Mouse (Mus musculus) left cerebral cortex, adult 2 months (tissue): ENCODE data around the gene Slco4c1. TPM values are rescaled to one million over a fixed set of nuclear protein-coding genes. Genes with fewer than 3 reads are reported as not detected.

Experiments used
- DNase-seq, 2 experiments: peaks; one replicate each; pipeline ENCODE4 v3.0.0; 2021 to 2022; ENCODE audit warnings: low spot score in 2 of 2, mixed read lengths in 1 of 2; ENCODE audit errors: extremely low spot score in 1 of 2
- H3K27ac ChIP-seq: fragments of 200-600 bp; 2 replicates; pipeline ENCODE4 v1.8.1; 2022
- H3K4me3 ChIP-seq: fragments of 200-600 bp; 2 replicates; pipeline ENCODE4 v1.8.1; 2022
- CTCF ChIP-seq: fragments of 200-600 bp; IDR thresholded peaks from 2 replicates; pipeline ENCODE4 v1.8.1; 2022; ENCODE audit warnings: antibody characterized with exemption, mild to moderate bottlenecking, moderate library complexity
- intact Hi-C: fragments of 180-260 bp; cut with DNase I; formaldehyde crosslinking; loops from one replicate; pipeline ENCODE4 v1.15.1; 2025
- long read RNA-seq, 2 experiments: library from polyadenylated mRNA; stranded (forward); transcript quantifications; one replicate each; pipeline ENCODE4 v2.0.0; 2021; ENCODE audit warnings: borderline mapping rate in 2 of 2
- total RNA-seq, 2 experiments: library from RNA; stranded (reverse); gene quantifications; 2 replicates each; pipeline ENCODE4 v1.2.3; 2021

Gene Slco4c1
- 1 to 10 TPM; 1.8 to 2.2 TPM for total RNA-seq
- long read RNA-seq, experiment 1, partial matches to known transcripts = 2 of 2 reads
- long read RNA-seq, experiment 1, other reads (novel, unspliced or antisense) = 0 of 2 reads
- long read RNA-seq, experiment 2, partial matches to known transcripts = 0 of 1 reads
- long read RNA-seq, experiment 2, other reads (novel, unspliced or antisense) = 1 of 1 reads

DNA sequence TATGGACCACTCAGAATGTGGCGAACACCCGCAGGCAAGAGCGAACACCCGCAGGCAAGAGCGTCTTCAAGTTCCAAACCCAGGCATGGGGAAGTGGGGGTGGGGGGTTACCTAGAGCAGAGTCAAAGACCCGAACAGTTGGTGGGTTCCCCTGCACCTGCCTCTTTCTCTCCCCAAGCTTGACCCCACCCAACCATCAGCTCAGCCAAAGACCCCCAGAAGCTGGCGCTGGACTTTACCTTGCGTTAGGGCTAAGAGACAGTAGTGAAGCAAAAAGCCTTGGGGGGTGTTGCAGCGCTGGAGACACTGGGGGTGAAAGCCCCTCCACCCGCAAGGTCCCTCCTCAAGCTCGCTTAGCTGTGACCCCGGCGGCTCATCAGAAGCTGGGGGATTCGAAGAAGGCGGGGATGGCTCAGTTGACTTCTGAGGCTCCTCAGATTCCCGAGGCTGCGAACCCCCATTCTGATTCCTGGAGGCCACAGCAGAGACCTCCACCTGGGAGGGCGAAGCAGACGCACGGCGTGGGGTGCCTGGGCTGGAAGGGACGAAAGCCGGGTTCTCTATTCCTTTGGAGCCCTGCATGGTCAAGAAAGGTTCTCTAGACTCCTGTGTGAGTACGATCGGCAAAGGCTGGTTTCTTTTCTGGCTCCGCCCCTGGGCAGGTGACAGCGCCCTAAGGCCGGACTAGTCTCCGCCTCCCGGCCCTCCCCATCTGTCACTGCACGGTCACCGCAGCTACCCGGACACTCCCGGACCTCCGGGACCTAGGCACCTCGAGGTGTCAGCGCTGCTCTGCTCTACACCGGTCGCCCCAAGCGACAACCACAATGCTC, at the start of gene Slco4c1:
Slco4c1 (minus strand) TSS at position 644 of the 833 bp plus-strand sequence.
- DNase-seq = peak; percentile 38 to 52
- TF ChIP-seq CTCF = no peak
- intact Hi-C loops = no loop called here
- peak within 1 kb of the TSS; percentile 69 for H3K4me3 ChIP-seq
- H3K27ac ChIP-seq = peak within 1 kb of the TSS; percentile 75

DNA sequence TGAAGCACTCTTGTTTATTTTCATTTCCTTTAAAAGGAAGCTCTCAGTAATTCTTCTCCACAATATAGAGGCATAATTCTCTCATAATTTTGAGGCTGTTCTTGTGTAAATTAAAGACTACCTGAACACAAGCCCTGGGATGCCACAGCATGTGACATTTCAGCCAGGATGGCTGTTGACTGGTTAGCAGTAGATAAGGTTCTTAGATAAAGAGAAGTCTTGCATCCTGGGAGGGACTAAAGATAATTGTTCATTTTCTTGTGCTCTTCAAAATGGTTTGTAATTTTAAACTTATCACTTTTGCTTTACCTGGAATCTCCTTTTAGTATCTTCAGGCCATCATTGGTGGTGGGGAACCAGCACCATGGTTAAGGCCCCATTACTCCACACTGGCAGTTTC, 45.4 kb upstream of the Slco4c1 start:
- no peak overlapping the region for H3K4me3 ChIP-seq
- intact Hi-C loops = no loop called here
- DNase-seq = no peak
- no peak for TF ChIP-seq CTCF
- H3K27ac ChIP-seq = no peak overlapping the region

DNA sequence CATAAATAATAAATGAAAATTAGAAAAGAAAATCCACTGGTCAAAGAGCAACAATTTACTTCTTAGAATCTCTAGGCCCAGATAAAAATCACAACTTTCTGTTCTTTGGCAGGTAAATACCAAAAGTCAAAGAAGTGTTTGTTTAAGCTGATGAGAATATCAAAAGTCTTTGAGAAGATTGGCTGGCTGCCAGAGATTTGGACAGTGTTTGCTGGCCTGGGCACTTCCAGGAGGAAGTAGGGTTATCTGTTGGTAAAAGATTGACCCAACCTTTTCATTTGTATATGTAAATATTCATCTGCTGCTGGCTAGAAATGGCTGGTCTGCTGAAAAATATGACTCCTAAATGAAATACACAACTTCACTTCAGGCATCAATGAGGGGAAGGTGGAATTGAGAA, 11.8 kb upstream of the Slco4c1 start:
- Histone ChIP-seq H3K27ac (no peak overlapping the region), H3K4me3 (no peak overlapping the region)
- intact Hi-C loops = no loop called here
- TF ChIP-seq CTCF = no peak
- DNase-seq = no peak

DNA sequence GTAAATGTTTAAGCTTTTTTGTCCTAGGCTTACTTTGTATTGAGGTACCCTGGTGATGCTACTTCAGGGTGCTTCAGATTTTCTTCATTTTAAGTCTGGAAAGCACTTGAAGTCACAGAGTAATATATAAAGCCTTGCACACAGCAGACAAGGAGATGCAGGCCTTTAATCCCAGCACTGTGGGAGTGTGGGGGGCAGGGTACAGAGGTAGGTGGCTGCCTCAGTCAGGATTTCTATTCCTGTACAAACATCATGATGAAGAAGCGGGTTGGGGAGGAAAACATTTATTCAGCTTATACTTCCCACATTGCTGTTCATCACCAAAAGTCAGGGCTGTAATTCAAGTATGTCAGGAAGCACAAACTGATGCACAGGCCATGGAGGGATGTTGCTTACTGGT, 6.6 kb upstream of the Slco4c1 start:
- TF ChIP-seq CTCF = no peak
- peak in 1 of 2 experiments; percentile 11 for DNase-seq
- Histone ChIP-seq H3K4me3 (no peak overlapping the region), H3K27ac (no peak overlapping the region)
- intact Hi-C loops = no loop called here

DNA sequence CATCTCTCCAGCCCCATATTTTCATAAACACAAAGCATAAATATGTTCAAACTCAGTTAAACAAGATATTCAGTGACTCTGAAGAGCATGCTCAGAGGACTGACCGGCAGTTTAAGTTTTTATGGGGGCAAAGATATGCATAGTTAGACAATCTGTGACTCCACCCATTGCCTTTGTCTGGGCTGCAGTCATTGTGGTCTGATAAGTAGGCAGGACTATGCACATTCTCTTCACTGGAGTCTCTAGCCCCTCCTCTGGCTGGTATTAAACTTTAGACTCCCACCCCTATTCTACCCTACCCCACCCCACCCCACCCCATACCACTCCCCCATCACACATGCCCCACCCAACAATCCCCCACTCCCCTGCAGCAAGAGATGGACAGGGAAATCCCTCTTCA, 4.1 kb upstream of the Slco4c1 start:
- Histone ChIP-seq H3K27ac (no peak overlapping the region), H3K4me3 (no peak overlapping the region)
- intact Hi-C loops = no loop called here
- no peak for DNase-seq
- TF ChIP-seq CTCF = no peak

DNA sequence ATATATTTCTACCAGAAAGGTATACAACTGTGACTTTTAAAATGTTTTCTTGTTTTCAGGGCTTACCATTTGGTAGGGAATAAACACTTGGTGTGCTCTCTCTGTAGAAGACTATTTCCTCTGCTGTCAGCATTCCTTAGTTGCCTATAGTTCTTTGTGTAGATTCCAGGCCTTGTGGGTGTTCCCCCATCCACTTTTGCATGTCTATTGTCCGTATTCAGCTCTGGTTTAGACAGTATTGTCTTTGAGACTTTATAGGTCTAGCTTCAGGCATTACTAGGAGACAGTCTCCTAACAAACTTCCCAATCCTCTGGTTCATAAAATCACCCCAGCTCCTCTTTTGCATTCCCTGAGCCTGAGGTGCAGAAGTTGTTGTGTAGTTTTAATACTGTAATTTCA, 2.7 kb upstream of the Slco4c1 start:
- H3K4me3 ChIP-seq = no peak overlapping the region
- H3K27ac ChIP-seq = no peak overlapping the region
- no peak for TF ChIP-seq CTCF
- no peak for DNase-seq
- intact Hi-C loops = no loop called here

DNA sequence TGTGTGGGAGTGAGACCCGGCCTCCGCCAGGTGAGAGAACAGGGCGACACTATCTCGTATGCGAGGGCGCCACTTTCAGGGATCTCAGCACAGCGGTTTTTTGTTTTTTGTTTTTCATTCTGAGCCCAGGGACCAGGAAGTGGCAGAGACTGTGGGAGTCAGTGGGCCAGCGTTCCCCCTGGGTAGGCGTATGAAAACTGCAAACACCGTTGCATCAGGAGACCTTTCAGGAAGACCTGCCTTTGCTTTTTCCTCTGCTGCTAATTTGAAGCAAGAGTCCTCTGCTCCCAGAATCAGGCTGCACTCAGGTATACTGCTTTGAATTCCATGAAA, 356 bp upstream of the Slco4c1 start:
- TF ChIP-seq CTCF = no peak
- peak overlapping the region; percentile 69 for H3K4me3 ChIP-seq
- intact Hi-C loops = no loop called here
- no peak for DNase-seq
- H3K27ac ChIP-seq = peak overlapping the region; percentile 75

DNA sequence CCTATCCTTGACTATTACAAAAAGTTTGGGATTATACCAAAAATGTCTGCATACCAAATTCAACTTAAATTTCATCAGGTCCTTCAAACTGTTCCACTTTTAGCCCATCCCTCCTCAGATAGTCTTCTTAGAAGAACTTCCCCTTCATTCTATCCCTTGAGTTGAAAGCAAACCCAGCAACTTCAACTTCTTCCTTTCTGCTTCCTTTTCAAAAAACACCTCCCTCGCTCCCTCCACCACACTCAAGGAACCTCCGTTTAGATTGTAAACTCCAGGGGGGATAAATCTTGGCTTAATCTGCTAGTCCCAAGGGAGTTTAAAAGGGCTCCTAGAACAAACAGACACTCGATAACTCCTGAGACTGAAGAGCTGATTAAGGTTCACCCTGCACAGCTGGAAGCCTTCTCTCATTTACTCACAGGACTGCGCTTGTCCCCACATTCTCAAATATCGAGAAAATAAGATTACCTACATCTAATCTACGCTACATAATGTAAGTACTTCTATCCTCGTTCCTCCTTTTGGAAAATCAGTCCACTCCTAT, 1.1 kb downstream of the Slco4c1 start:
- DNase-seq = no peak
- peak overlapping the region; percentile 69 for H3K4me3 ChIP-seq
- no peak for TF ChIP-seq CTCF
- intact Hi-C loops = no loop called here
- no peak overlapping the region for H3K27ac ChIP-seq

DNA sequence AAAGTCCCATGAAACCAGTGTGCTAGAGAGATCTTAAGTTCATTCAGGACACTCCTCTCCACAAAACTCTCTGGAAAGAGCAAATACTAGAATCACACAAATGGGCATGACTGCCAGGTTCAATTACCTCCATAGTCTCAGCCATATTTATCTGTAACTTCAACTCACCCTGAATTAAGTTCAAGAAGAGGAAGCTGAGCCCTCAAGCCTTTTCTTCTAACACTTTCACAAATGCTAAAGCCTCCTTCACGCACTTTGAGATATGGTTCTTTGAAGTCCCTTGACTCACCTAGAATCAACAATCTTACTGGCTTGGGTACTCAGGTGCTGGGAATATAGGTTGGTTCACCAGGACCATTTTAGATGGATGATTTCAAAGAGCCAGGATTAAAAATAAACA, 3.2 kb downstream of the Slco4c1 start:
- DNase-seq = no peak
- TF ChIP-seq CTCF = no peak
- no peak overlapping the region for H3K27ac ChIP-seq
- no peak overlapping the region for H3K4me3 ChIP-seq
- intact Hi-C loops = no loop called here

DNA sequence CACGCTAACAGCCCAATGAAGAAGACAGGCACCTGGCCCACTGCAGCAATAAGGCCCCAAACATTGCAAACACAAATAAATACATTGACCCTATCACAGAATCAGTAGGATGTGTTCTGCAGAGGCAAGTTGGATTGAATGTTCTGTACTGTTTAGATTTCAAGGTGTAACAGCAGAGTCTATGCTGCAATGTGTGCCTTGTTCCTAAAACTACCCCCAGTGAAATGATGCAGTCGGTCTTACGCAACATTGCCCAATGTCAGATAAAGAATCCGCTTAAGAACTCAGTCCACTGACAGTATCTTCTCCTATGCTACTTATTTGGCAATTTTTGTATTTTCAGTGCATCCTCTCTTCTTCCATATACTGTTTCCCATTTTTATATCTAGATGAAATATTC, 6.0 kb downstream of the Slco4c1 start:
- no peak for TF ChIP-seq CTCF
- no peak overlapping the region for H3K4me3 ChIP-seq
- DNase-seq = no peak
- intact Hi-C loops = no loop called here
- no peak overlapping the region for H3K27ac ChIP-seq

DNA sequence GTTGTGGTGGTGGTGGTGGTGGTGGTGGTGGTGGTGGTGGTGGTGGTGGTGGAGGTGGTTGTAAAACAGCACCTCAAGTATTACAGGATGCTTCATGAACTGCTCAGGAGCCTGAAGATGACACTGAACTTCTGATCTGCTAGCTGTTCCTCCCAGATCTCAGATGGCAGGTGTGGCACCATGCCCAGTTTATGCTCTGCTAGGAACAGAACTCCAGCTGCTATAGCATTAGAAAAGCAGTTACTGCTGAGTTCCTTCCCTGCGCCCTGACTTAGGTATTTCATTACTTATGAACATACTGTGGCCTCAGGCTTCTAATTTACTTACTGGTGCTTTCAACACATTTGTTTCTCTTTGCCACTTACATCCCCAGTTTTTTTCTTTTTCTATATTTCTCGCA, 7.9 kb downstream of the Slco4c1 start:
- intact Hi-C loops = no loop called here
- TF ChIP-seq CTCF = no peak
- H3K4me3 ChIP-seq = no peak overlapping the region
- DNase-seq = no peak
- no peak overlapping the region for H3K27ac ChIP-seq

DNA sequence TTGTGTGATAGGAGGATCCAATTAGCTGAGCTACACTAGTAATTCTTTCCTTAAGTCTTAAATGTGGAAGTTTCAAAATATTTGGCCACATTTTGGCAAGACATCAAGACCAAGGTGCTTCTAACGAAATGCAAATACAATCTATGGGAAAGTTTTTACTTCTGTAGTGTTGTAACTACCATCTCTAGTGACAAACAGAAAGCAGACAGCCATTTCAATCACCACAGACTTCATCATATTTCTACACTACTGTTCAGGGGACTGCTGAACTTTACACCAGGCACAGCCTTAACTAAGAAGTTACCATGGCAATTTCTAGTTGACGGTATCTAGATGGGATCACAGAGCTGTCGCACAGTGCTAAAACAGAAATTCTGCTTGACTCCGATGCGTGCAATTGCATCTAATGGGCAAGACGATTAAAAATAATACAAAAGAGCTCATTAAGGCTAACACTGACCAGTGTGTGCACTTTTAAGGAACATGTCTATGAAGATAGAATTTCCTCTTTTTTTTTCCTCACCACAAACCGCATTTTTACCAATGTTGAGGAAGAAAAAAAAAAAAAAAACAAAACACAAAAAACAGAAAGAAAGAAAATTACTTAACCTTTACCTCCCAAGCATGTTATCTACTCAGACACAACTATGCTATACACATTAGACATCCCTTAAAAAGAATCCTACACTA, 11.8 kb downstream of the Slco4c1 start:
- DNase-seq = no peak
- intact Hi-C loops = no loop called here
- TF ChIP-seq CTCF = no peak
- no peak overlapping the region for H3K4me3 ChIP-seq
- H3K27ac ChIP-seq = no peak overlapping the region
